Mouse (Mus musculus): ENCODE results near the gene Ttf1.

Gene Ttf1

GRCm38 (mm10) chr2:29097465-29097864 lies 37.4 kb downstream of the Ttf1 start:
- no peak for TF ChIP-seq GATA4 (IDR thresholded peaks at IDR 0.05; ENCODE audit: insufficient replicate concordance, low read length)

DNA sequence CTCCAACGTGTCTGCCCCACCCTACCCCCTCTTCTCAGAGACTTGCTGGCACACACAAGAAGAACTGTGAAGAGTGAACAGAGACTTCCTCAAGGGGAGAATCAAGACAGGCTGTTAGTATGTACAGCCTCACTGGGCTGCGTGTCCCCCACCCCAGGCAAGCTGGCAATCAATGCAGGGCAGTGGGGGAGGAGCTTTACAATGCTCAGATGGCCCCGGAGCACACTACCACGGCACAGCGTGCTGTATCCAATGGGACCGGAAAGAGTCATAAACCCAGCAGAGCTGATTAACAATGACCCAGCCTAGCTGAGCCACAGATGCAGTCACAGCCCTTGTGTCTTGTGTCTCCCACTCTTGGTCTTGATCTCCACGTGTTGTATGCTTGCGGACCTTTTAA lies 38.7 kb downstream of the Ttf1 start:
- TF ChIP-seq GATA4 (IDR thresholded peaks at IDR 0.05; ENCODE audit: insufficient replicate concordance, low read length) = no peak

GRCm38 (mm10) chr2:29099646-29100045 lies 39.6 kb downstream of the Ttf1 start:
- no peak for TF ChIP-seq GATA4 (IDR thresholded peaks at IDR 0.05; ENCODE audit: insufficient replicate concordance, low read length)

GRCm38 (mm10) chr2:29100822-29101534 lies 40.9 kb downstream of the Ttf1 start:
- TF ChIP-seq GATA4 (IDR thresholded peaks at IDR 0.05; ENCODE audit: insufficient replicate concordance, low read length) = no peak

DNA sequence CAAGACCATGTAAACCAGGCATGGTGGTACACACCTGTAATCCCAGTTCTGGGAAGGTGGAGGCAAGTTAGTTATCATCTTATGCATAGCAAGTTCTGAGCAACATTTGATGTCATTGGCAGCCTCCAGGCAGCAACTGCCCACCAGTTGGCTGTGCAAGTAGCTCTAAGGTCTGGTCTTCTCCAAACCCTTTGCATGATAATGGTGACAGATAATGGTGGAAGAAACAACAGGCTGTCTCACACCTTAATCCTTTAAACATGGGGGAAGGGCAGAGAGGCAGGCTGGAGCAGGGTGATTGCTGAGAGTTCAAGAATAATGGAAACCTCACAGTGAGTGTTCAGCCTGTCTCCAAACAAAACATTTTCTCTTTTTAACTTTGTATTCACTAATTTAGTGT lies 60.9 kb downstream of the Ttf1 start:
- no peak for TF ChIP-seq GATA4 (IDR thresholded peaks at IDR 0.05; ENCODE audit: insufficient replicate concordance, low read length)

DNA sequence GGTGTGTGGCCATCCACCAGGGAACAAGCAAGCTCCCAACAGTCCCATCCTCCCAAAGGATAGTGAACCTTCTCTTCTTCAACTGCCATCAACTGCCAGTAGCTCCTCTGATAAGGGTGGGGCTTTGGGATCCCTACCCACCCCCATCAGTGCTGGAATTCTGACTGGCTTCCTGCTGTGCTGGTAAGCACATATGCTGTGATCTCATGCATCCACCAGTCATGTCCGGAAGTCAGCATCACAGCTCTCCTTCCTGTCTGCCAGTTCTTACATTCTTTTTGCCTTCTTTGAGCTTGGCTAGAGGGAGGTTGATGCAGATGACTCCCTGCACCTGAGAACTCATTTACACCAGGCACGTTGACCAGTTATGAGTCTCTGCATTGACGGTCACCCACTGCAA lies 62.4 kb downstream of the Ttf1 start:
- TF ChIP-seq GATA4 (IDR thresholded peaks at IDR 0.05; ENCODE audit: insufficient replicate concordance, low read length) = no peak

- TF ChIP-seq GATA4 (IDR thresholded peaks at IDR 0.05; ENCODE audit: insufficient replicate concordance, low read length) = no peak
Observed at GRCm38 (mm10) chr2:29123907-29124569, 64.0 kb downstream of the Ttf1 start, which contains the start of gene Setx. Gene Setx, plus strand, starts transcription at chr2:29124181.

DNA sequence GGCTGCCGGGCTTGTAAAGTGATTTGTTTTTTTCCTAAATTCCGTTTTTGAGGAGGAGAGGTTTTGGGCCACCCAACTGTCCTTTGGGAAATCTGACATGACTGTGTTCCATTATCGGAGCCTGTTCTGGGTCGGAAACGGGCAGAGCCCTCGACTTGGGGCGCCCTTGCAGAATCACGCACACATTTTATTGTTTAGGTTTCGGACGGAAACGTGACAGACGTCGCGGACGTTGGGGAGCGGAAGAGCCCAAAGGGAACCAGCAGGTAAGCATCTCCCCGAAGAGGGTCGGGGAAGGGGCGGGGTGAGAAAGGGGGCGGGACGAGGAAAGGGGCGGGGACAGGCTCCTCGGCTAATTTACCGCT lies 64.5 kb downstream of the Ttf1 start:
- no peak for TF ChIP-seq GATA4 (IDR thresholded peaks at IDR 0.05; ENCODE audit: insufficient replicate concordance, low read length)

DNA sequence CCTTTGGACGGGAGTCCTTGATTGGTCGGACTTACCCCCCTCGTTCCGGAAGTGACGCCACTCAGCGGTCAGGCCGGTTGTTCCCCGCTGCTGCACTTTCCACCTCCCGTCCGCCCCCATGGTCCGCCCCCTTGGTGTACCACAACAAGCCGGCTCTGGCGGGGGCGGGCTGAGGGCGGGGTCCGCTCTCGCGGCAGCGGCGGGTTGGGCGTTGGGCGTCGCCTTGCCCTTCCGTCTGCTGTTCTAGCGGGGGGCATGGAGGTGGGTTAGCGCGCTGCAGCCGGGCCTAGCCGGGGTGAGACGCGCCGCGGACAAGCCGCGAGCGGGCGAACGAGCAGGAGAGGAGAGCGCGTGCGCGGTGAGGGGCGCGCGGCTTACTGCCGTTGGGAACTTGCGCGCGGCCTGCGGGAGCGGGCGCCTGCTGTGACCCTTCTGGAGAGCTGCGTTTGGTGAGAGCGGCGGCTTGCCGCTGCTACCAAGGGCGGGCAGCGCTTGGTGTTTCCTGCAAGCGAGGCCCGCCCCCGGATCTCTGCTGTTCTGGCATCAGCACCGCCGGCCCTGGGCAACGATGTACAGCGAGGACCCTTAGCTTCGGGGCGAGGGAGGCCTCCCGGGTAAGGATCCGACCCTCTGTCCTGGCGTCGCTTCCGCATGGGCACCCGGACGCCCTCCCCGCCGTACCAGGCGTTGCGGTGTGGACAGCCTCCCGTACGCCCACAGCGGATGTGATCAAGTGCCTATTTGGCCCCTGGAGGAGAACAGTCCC lies 65.1 kb downstream of the Ttf1 start:
- TF ChIP-seq GATA4 (IDR thresholded peaks at IDR 0.05; ENCODE audit: insufficient replicate concordance, low read length) = no peak

DNA sequence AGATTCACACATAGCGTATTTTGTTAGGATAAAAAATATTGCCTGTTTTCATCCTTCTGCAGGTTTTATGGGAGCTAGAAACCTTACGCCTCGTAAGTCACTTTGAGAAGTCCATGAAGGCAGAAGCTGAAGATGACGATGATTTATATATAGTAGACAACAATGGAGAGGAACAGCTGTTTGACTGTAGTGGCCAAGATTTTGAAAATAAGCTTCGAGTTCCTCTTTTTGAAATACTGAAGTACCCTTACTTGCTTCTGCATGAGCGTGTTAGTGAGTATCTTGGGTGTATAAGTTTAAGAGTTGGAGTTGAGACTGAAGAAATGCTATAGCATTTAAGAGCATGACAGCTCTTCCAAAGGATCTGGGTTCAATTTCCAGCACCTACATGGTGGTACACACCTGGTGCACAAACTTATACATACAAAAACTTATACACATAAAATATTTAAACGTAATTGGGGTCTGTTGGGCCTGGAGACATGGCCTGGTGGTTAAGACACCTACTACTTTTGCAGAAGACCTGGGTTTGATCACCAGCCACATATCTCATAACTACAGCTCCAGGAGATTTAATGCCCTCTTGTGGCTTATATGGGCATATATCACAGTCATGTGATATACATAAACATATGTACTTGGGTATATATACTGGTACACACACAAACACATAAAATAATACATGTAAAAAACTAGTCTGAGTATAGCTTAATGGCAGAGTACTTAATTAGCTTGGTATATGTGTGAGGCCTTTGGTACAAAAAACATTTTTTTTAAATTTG lies 70.2 kb downstream of the Ttf1 start:
- TF ChIP-seq GATA4 (IDR thresholded peaks at IDR 0.05; ENCODE audit: insufficient replicate concordance, low read length) = no peak

- TF ChIP-seq GATA4 (IDR thresholded peaks at IDR 0.05; ENCODE audit: insufficient replicate concordance, low read length) = no peak
Observed at GRCm38 (mm10) chr2:29135161-29135560, 75.1 kb downstream of the Ttf1 start.
